Mouse (Mus musculus) limb, embryonic 14.5 days (tissue): ENCODE data around the gene Gbf1. TPM values are rescaled to one million over a fixed set of nuclear protein-coding genes. Genes with fewer than 3 reads are reported as not detected.
A peak's percentile ranks its signal among the peaks of the same experiment; 100 is the strongest.

Experiments
- ATAC-seq: fragments of 200-750 bp; cut with Nextera tagmentation; 2 replicates; pipeline ENCODE4 v1.8.0; 2017; ENCODE audit warnings: low read depth, moderate number of reproducible peaks, moderate TSS enrichment; ENCODE audit not compliant: low FRiP score
- DNase-seq: peaks from one replicate; pipeline ENCODE4 v3.0.0-alpha.2; 2015; ENCODE audit warnings: low spot score
- H3K27ac ChIP-seq: fragments of 300-500 bp; sonication (generic); replicated peaks from 2 replicates; pipeline ENCODE4 v1.5.1; 2014; ENCODE audit warnings: low read depth, mild to moderate bottlenecking, low read length, moderate library complexity, mixed read lengths
- H3K27me3 ChIP-seq: fragments of 300-500 bp; sonication (generic); 2 replicates; pipeline ENCODE4 v1.6.1; 2014; ENCODE audit warnings: low read length, mixed read lengths; ENCODE audit not compliant: control insufficient read depth, insufficient read depth
- H3K36me3 ChIP-seq: fragments of 300-500 bp; sonication (generic); 2 replicates; pipeline ENCODE4 v1.6.1; 2014; ENCODE audit warnings: mild to moderate bottlenecking, low read length, moderate library complexity, mixed read lengths; ENCODE audit not compliant: control insufficient read depth, insufficient read depth
- H3K4me1 ChIP-seq: fragments of 300-500 bp; sonication (generic); 2 replicates; pipeline ENCODE4 v1.6.1; 2014; ENCODE audit warnings: antibody characterized with exemption, low read length, mixed read lengths; ENCODE audit not compliant: control insufficient read depth, insufficient read depth
- H3K4me2 ChIP-seq: fragments of 300-500 bp; sonication (generic); replicated peaks from 2 replicates; pipeline ENCODE4 v1.6.1; 2014; ENCODE audit warnings: low read depth, mild to moderate bottlenecking, low read length, moderate library complexity; ENCODE audit not compliant: severe bottlenecking
- H3K4me3 ChIP-seq: fragments of 300-500 bp; sonication (generic); replicated peaks from 2 replicates; pipeline ENCODE4 v1.5.1; 2014; ENCODE audit warnings: low read length
- H3K9ac ChIP-seq: fragments of 300-500 bp; sonication (generic); 2 replicates; pipeline ENCODE4 v1.6.1; 2014; ENCODE audit warnings: mild to moderate bottlenecking, low read depth, low read length, moderate library complexity; ENCODE audit not compliant: severe bottlenecking
- H3K9me3 ChIP-seq: fragments of 300-500 bp; sonication (generic); 2 replicates; pipeline ENCODE4 v1.6.1; 2016; ENCODE audit warnings: low read length; ENCODE audit not compliant: control insufficient read depth
- POLR2A ChIP-seq: fragments of 200-500 bp; IDR thresholded peaks from 2 replicates; pipeline ENCODE4 v1.8.0; 2012; ENCODE audit warnings: inconsistent platforms, mild to moderate bottlenecking, moderate library complexity, borderline replicate concordance; ENCODE audit not compliant: insufficient read depth, insufficient read length; ENCODE audit errors: extremely low read depth
- WGBS: fragments of 180-500 bp; shearing (Covaris S2); extraction: QIAGEN DNeasy Blood & Tissue Kit; methylation state at CpG from one replicate; pipeline ENCODE4 v1.1.7; 2014; 5-methylcytosine and 5-hydroxymethylcytosine counted together
- polyA plus RNA-seq, 2 experiments: library from polyadenylated mRNA; depleted of rRNA in 1 of 2; stranded (reverse) in 1 of 2; unstranded in 1 of 2; fragments of >200 nt; fragmentation: Nextera tagmentation in 1 of 2; extraction: Ambion mirVana in 1 of 2; gene quantifications; 2 replicates each; pipeline versions ENCODE4 v1.2.1 to v1.2.3; 2012 to 2014

The Gbf1 gene
- polyA plus RNA-seq, 2 experiments = 66.8 to 92.1 TPM

DNA sequence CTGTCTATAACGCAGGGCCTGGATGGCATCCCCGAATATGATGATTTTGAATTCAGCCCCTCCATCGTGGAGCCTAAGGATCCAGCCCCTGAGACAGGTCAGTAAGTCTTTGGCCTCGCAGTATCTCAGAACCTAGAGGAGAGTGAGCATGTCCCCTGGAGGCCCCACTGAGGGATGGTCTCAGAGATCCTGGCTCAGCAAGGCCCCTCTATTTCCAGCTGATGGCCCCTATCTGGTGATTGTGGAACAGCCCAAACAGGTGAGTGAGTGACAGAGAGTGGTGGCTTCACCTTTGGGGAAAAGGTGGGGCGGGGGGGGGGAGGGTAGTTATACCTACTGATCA lies 153.9 kb downstream of the Gbf1 start:
- H3K27me3 ChIP-seq = peaks cover 7% of the 10 kb centered on the region; the same call in 1 of the 2 replicates
- peak overlapping the region; percentile 98 for H3K4me2 ChIP-seq
- H3K36me3 ChIP-seq = peaks cover 23% of the 10 kb centered on the region
- H3K4me1 ChIP-seq = peaks cover 17% of the 10 kb centered on the region
- H3K27ac ChIP-seq = no peak overlapping the region
- peak overlapping the region; percentile 74 for H3K4me3 ChIP-seq
- 56% methylated on average over 5 of the region's 5 CpGs for WGBS
- H3K9me3 ChIP-seq = no peaks in the 10 kb centered on the region
- peak overlapping the region; percentile 64 for H3K9ac ChIP-seq
- TF ChIP-seq POLR2A = no peak
- no peak for DNase-seq
- no peak for ATAC-seq

DNA sequence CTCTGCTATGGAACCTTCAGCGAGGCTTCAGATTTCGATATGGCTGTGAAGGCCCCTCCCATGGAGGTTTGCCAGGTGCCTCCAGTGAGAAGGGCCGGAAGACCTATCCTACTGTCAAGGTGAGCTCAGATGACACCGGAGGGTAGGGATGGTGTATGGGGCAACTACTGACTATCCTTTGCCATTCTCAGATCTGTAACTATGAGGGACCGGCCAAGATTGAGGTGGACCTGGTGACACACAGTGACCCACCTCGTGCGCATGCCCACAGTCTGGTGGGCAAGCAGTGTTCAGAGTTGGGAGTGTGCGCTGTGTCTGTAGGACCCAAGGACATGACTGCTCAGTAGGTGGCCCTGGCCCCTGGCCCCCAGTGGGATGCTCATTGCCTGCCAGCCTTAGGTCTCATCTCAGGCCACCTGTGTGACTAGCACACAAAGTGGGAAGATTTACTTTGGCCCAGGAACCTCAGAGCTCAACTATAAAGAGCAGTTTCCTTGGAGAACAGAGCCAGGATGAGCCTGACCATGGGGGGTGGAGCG lies 154.5 kb downstream of the Gbf1 start:
- Histone ChIP-seq H3K27ac (no peak overlapping the region), H3K9me3 (no peaks in the 10 kb centered on the region), H3K4me1 (peaks cover 17% of the 10 kb centered on the region), H3K4me3 (no peak overlapping the region), H3K4me2 (no peak overlapping the region), H3K27me3 (peaks cover 7% of the 10 kb centered on the region; the same call in 1 of the 2 replicates), H3K36me3 (peaks cover 29% of the 10 kb centered on the region), H3K9ac (no peak overlapping the region)
- TF ChIP-seq POLR2A = no peak
- ATAC-seq = no peak
- WGBS = 90% methylated on average over 9 of the region's 9 CpGs
- no peak for DNase-seq

DNA sequence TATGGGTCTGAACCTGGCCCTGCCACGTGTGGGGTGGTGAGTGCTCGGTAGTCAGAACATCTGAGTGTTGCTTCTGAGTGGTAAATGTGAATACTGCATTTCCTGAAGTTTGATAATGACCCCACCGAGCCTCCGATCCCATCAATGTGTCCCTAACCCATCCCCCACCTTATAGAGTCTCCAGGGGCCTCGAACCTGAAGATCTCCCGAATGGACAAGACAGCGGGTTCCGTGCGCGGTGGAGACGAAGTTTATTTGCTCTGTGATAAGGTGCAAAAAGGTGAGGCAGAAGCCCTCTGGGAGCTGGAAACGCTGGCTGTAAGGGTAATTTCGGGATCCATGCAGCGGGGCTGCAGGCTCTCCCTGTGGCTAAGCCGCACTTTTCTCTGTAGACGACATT lies 155.5 kb downstream of the Gbf1 start:
- Histone ChIP-seq H3K27me3 (peaks cover 7% of the 10 kb centered on the region; the same call in 1 of the 2 replicates), H3K4me3 (no peak overlapping the region), H3K9ac (no peak overlapping the region), H3K4me1 (peaks cover 17% of the 10 kb centered on the region), H3K4me2 (no peak overlapping the region), H3K36me3 (peaks cover 32% of the 10 kb centered on the region), H3K9me3 (no peaks in the 10 kb centered on the region), H3K27ac (no peak overlapping the region)
- 79% methylated on average over 16 of the region's 16 CpGs for WGBS
- DNase-seq = no peak
- no peak for TF ChIP-seq POLR2A
- no peak for ATAC-seq

DNA sequence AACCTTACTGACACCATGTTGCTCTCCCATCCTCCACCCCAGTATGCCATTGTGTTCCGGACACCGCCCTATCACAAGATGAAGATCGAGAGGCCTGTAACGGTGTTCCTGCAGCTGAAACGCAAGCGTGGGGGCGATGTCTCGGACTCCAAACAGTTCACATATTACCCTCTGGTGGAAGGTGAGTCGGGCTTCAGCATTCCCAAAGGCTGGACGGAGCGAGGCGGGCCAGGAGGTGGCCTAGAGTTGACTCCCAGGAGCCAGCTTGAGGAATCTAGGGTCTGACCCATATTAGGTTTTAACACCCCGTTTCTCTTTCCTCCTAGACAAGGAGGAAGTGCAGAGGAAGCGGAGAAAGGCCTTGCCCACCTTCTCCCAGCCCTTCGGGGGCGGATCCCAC lies 156.0 kb downstream of the Gbf1 start:
- Histone ChIP-seq H3K9ac (no peak overlapping the region), H3K27me3 (peaks cover 10% of the 10 kb centered on the region)
- no peak for TF ChIP-seq POLR2A

DNA sequence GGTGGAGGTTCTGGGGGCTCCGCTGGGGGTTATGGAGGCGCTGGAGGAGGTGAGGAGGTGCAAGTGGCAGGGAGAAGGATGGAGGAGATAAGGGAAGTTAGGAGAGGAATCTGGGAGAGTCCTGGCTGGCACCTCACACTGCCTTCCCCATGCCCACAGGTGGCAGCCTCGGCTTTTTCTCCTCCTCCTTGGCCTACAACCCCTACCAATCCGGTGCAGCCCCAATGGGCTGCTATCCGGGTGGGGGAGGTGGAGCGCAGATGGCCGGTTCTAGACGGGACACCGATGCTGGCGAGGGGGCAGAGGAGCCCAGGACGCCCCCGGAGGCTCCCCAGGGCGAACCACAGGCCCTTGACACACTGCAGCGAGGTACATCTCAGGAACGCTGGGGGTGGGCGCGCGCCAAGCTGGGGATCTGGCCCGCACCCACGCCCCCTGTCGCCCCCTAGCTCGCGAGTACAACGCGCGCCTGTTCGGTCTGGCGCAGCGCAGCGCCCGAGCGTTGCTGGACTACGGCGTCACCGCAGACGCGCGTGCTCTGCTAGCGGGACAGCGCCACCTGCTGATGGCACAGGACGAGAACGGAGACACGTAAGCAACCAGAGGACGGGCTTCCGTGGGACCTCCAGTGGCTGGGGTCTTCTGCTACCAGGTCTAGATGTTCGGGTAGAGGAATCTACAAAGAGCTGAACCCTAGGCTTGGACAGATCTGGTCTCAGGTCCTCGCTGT lies 156.6 kb downstream of the Gbf1 start:
- Histone ChIP-seq H3K4me1 (peaks cover 15% of the 10 kb centered on the region), H3K9me3 (no peaks in the 10 kb centered on the region), H3K9ac (peak overlapping the region; percentile 34), H3K4me3 (peak overlapping the region; percentile 35), H3K4me2 (peak overlapping the region; percentile 71), H3K27ac (no peak overlapping the region), H3K36me3 (peaks cover 32% of the 10 kb centered on the region), H3K27me3 (peaks cover 15% of the 10 kb centered on the region)
- no peak for TF ChIP-seq POLR2A
- ATAC-seq (peak; percentile 35; the same call in 1 of the 2 replicates), DNase-seq (peak; percentile 84)
- 2% methylated on average over 46 of the region's 47 CpGs for WGBS

More for the DNA sequence above, 156.0 kb downstream of the Gbf1 start:
- Histone ChIP-seq H3K4me2 (no peak overlapping the region; the same call in 1 of the 2 replicates), H3K27ac (no peak overlapping the region), H3K4me3 (peak overlapping the region; percentile 35), H3K4me1 (peaks cover 17% of the 10 kb centered on the region), H3K36me3 (peaks cover 32% of the 10 kb centered on the region), H3K9me3 (no peaks in the 10 kb centered on the region)
- ATAC-seq (no peak), DNase-seq (no peak)
- WGBS = 70% methylated on average over 16 of the region's 16 CpGs
